Mouse (Mus musculus) bone marrow macrophage, adult 2 months (primary cell): ENCODE data around the gene Proca1.

Experiments
- CTCF ChIP-seq: IDR thresholded peaks from 2 replicates; pipeline ENCODE4 v1.5.1; 2012; ENCODE audit warnings: low read depth, mild to moderate bottlenecking, low read length, moderate library complexity
- POLR2A ChIP-seq: IDR thresholded peaks from 2 replicates; pipeline ENCODE4 v1.6.1; 2012; ENCODE audit warnings: mild to moderate bottlenecking, low read depth, low read length, borderline replicate concordance

- no peak for TF ChIP-seq CTCF
- TF ChIP-seq POLR2A = no peak
Measured at GRCm38 (mm10) chr11:78193113-78193512, at the start of gene Proca1.
